Mouse (Mus musculus) myocyte (in vitro differentiated cells): ENCODE data around the gene Tjp1.

Experiments used
- CEBPB ChIP-seq: IDR thresholded peaks from 2 replicates; pipeline ENCODE4 v1.6.1; 2011; ENCODE audit warnings: mild to moderate bottlenecking, moderate library complexity; ENCODE audit not compliant: poor library complexity, insufficient read depth, severe bottlenecking
- E2F4 ChIP-seq: IDR thresholded peaks from one replicate; pipeline ENCODE4 v1.6.1; 2011; ENCODE audit warnings: mild to moderate bottlenecking, control low read depth, moderate library complexity; ENCODE audit not compliant: insufficient read depth
- MAX ChIP-seq: IDR thresholded peaks from one replicate; pipeline ENCODE4 v1.6.1; 2011; ENCODE audit warnings: low read depth, mild to moderate bottlenecking, control low read depth
- POLR2A ChIP-seq: IDR thresholded peaks from one replicate; pipeline ENCODE4 v1.6.1; 2011; ENCODE audit warnings: low read depth, mild to moderate bottlenecking, control low read depth, moderate library complexity; ENCODE audit not compliant: insufficient read length
- POLR2AphosphoS2 ChIP-seq: IDR thresholded peaks from one replicate; pipeline ENCODE4 v1.6.1; 2011; ENCODE audit warnings: low read depth, control low read depth; ENCODE audit not compliant: insufficient read length
- TCF12 ChIP-seq: IDR thresholded peaks from one replicate; pipeline ENCODE4 v1.6.1; 2011; ENCODE audit warnings: mild to moderate bottlenecking, control low read depth; ENCODE audit not compliant: poor library complexity, insufficient read depth, severe bottlenecking
- USF1 ChIP-seq: IDR thresholded peaks from one replicate; pipeline ENCODE4 v1.6.1; 2011; ENCODE audit warnings: low read depth, mild to moderate bottlenecking, control low read depth, moderate library complexity

GRCm38 (mm10) chr7:65249656-65250055 lies 277.9 kb downstream of the Tjp1 start:
- no peak for TF ChIP-seq USF1
- TF ChIP-seq CEBPB = no peak
- no peak for TF ChIP-seq TCF12
- TF ChIP-seq POLR2A = no peak
- TF ChIP-seq MAX = no peak
- no peak for TF ChIP-seq POLR2AphosphoS2
- TF ChIP-seq E2F4 = no peak
